Mouse (Mus musculus) liver, embryonic 11.5 days (tissue): ENCODE results near the gene Gm15557. TPM values are rescaled to one million over a fixed set of nuclear protein-coding genes. Genes with fewer than 3 reads are reported as not detected.

ENCODE experiments used
- ATAC-seq: fragments of 200-750 bp; cut with Nextera tagmentation; replicated peaks from 2 replicates; pipeline ENCODE4 v1.8.0; 2017; ENCODE audit warnings: moderate number of reproducible peaks, mild to moderate bottlenecking, moderate TSS enrichment, moderate library complexity; ENCODE audit not compliant: low FRiP score
- DNase-seq: peaks from one replicate; pipeline ENCODE4 v3.0.0-alpha.2; 2017; ENCODE audit warnings: low spot score
- H3K27ac ChIP-seq: fragments of 300-500 bp; sonication (generic); 2 replicates; pipeline ENCODE4 v1.5.1; 2014; ENCODE audit warnings: mild to moderate bottlenecking, low read depth, low read length, control low read depth
- H3K27me3 ChIP-seq: fragments of 300-500 bp; sonication (generic); replicated peaks from 2 replicates; pipeline ENCODE4 v1.6.1; 2014; ENCODE audit warnings: low read length, mixed read lengths; ENCODE audit not compliant: control insufficient read depth, insufficient read depth
- H3K36me3 ChIP-seq: fragments of 300-500 bp; sonication (generic); 2 replicates; pipeline ENCODE4 v1.6.1; 2014; ENCODE audit warnings: mild to moderate bottlenecking, low read length, moderate library complexity, mixed read lengths; ENCODE audit not compliant: control insufficient read depth, insufficient read depth
- H3K4me1 ChIP-seq: fragments of 300-500 bp; sonication (generic); replicated peaks from 2 replicates; pipeline ENCODE4 v1.6.1; 2014; ENCODE audit warnings: low read length, mixed read lengths; ENCODE audit not compliant: control insufficient read depth, insufficient read depth
- H3K4me2 ChIP-seq: fragments of 300-500 bp; sonication (generic); 2 replicates; pipeline ENCODE4 v1.6.1; 2014; ENCODE audit warnings: mild to moderate bottlenecking, control low read depth, moderate library complexity
- H3K4me3 ChIP-seq: fragments of 300-500 bp; sonication (generic); 2 replicates; pipeline ENCODE4 v1.5.1; 2014; ENCODE audit warnings: low read depth, low read length, control low read depth
- H3K9ac ChIP-seq: fragments of 300-500 bp; sonication (generic); 2 replicates; pipeline ENCODE4 v1.6.1; 2014; ENCODE audit warnings: low read depth, low read length, control low read depth
- H3K9me3 ChIP-seq: fragments of 300-500 bp; sonication (generic); 2 replicates; pipeline ENCODE4 v1.6.1; 2016; ENCODE audit warnings: low read length, inconsistent platforms, mixed read lengths; ENCODE audit not compliant: control insufficient read depth
- WGBS: fragments of 180-500 bp; shearing (Covaris S2); extraction: QIAGEN DNeasy Blood & Tissue Kit; methylation state at CpG from one replicate; pipeline ENCODE4 v1.1.7; 2014; 5-methylcytosine and 5-hydroxymethylcytosine counted together
- polyA plus RNA-seq: library from polyadenylated mRNA; unstranded; fragments of >200 nt; fragmentation: Nextera tagmentation; extraction: Ambion mirVana; gene quantifications from 2 replicates; pipeline ENCODE4 v1.2.1, GENCODE M21; 2014

The Gm15557 gene
- polyA plus RNA-seq, 1 experiment from 2014 or later, result not detected

GRCm38 (mm10) chr2:155928711-155929345, 11.7 kb upstream of the Gm15557 start:
- Histone ChIP-seq H3K27me3 (no peaks in the 10 kb centered on the region), H3K27ac (0 out of 2 replicates have a peak overlapping the region, but pooled peaks have one; percentile 94), H3K36me3 (peaks cover 7% of the 10 kb centered on the region; the same call in 1 of the 2 replicates), H3K4me1 (peaks cover 12% of the 10 kb centered on the region), H3K4me2 (peak overlapping the region; percentile 76), H3K4me3 (peak overlapping the region; percentile 74), H3K9ac (peak overlapping the region; percentile 80), H3K9me3 (no peaks in the 10 kb centered on the region)
- ATAC-seq (no peak), DNase-seq (no peak)
- 73% methylated on average over 7 of the region's 7 CpGs for WGBS

GRCm38 (mm10) chr2:155929531-155930442, 10.7 kb upstream of the Gm15557 start, which contains the start of gene Uqcc1:
Gene Uqcc1, minus strand, starts transcription at chr2:155930310.
- no peaks in the 10 kb centered on the region for H3K9me3 ChIP-seq
- H3K4me1 ChIP-seq, result peaks cover 12% of the 10 kb centered on the region
- peaks cover 5% of the 10 kb centered on the region; the same call in 1 of the 2 replicates for H3K36me3 ChIP-seq
- peak within 1 kb of the TSS; percentile 80 for H3K9ac ChIP-seq
- peak; percentile 89 for DNase-seq
- peak within 1 kb of the TSS; percentile 74 for H3K4me3 ChIP-seq
- H3K27ac ChIP-seq, result peak within 1 kb of the TSS; percentile 94
- peak within 1 kb of the TSS; percentile 76 for H3K4me2 ChIP-seq
- no peaks in the 10 kb centered on the region for H3K27me3 ChIP-seq
- under 1% methylated on average over 38 of the region's 38 CpGs for WGBS
- ATAC-seq, result peak; percentile 95

DNA sequence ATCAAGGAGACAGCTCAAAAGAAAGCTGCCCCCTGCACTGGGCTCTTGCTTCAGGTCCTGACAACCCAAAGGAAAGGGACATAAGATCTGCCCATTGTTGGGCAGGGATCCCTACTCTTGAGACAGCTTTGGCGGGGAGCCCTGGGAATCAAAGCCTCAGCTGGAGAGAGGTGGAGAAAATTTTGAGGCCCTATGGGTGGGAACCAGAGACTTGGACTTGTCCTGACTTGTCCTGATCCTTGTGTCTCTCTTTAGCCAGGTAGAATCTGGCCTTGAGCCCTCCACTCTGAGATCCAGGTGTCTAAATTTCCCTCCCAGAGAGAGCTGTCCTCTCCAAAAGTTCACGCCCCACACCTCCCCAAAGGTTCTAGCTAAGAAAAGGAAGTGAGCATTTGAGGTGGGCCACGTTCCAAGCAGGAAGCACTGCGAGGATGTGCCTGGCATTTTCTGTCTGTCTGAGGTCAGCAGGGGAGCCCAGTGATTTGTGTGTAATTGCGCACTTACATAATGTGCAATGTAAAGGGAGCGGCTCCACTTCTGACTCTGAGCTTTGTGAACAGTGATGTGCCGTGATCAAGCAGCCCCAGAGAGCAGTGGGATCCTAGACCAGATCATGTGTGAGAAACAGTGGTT, 515 bp upstream of the Gm15557 start:
- no peak overlapping the region for H3K4me3 ChIP-seq
- no peak overlapping the region for H3K9ac ChIP-seq
- no peaks in the 10 kb centered on the region for H3K27me3 ChIP-seq
- 72% methylated on average over 7 of the region's 7 CpGs for WGBS
- H3K4me2 ChIP-seq, result no peak overlapping the region
- H3K36me3 ChIP-seq, result no peaks in the 10 kb centered on the region
- H3K4me1 ChIP-seq, result 0 out of 2 replicates have a peak, but pooled peaks cover 6% of the 10 kb centered on the region
- DNase-seq, result no peak
- H3K27ac ChIP-seq, result no peak overlapping the region
- H3K9me3 ChIP-seq, result no peaks in the 10 kb centered on the region
- ATAC-seq, result no peak

GRCm38 (mm10) chr2:155941697-155942442, 1.3 kb downstream of the Gm15557 start:
- Histone ChIP-seq H3K4me1 (0 out of 2 replicates have a peak, but pooled peaks cover 6% of the 10 kb centered on the region), H3K9me3 (no peaks in the 10 kb centered on the region), H3K27ac (no peak overlapping the region), H3K4me2 (no peak overlapping the region), H3K27me3 (no peaks in the 10 kb centered on the region), H3K9ac (no peak overlapping the region), H3K4me3 (no peak overlapping the region), H3K36me3 (no peaks in the 10 kb centered on the region)
- WGBS, result 88% methylated on average over 40 of the region's 40 CpGs
- DNase-seq (no peak), ATAC-seq (no peak)

DNA sequence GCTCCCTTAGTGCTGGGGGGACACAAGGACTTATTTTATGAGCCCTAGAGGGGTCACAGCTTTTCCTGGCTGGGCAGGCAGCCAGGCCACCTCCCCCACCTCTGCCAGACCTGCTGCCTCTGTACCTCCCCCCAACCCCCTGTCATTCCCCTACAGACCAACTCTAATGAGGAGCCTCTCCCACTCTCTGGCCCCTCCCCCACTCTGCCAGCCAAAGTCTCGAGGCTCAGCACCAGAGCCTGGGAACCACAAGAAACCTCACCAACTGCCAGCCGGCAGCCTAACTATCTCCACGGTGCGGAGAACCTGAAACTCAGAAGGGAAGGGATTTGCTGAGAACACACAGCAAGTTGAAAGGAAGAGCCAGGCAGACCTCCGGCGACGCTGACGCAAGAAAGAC, 2.9 kb downstream of the Gm15557 start:
- Histone ChIP-seq H3K4me1 (peaks cover 6% of the 10 kb centered on the region), H3K27me3 (no peaks in the 10 kb centered on the region), H3K4me3 (no peak overlapping the region), H3K27ac (no peak overlapping the region), H3K9me3 (no peaks in the 10 kb centered on the region), H3K36me3 (no peaks in the 10 kb centered on the region), H3K9ac (0 out of 2 replicates have a peak overlapping the region, but pooled peaks have one; percentile 25), H3K4me2 (peak overlapping the region; percentile 50)
- WGBS, result 9% methylated on average over 8 of the region's 8 CpGs
- ATAC-seq (no peak), DNase-seq (no peak)

DNA sequence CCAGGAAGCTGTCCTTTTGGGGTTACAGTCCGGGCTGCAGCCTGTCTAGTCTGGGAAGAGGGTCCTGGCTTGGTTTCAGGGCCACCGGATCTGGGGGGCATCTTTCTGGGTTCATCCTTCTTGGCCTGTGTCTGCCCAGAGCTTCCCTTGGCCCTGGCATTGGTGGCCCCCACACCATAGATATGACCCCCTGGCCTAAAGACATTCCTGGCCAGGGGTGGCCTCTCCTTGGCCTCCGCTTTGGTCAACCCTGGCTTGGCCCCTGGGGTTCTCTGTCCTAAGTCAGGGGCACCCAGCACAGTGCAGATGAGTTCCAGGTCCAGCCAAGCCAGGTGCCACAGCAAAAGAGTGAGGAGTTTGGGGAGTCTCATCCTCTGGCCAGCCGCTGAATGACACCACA, 4.2 kb downstream of the Gm15557 start:
- Histone ChIP-seq H3K4me3 (no peak overlapping the region), H3K4me2 (no peak overlapping the region), H3K9ac (no peak overlapping the region), H3K4me1 (peaks cover 6% of the 10 kb centered on the region), H3K9me3 (no peaks in the 10 kb centered on the region), H3K27ac (no peak overlapping the region), H3K36me3 (no peaks in the 10 kb centered on the region), H3K27me3 (no peaks in the 10 kb centered on the region)
- 83% methylated on average over 4 of the region's 4 CpGs for WGBS
- DNase-seq (no peak), ATAC-seq (no peak)

- no peak for DNase-seq
- Histone ChIP-seq H3K4me1 (peaks cover 6% of the 10 kb centered on the region), H3K27ac (no peak within 1 kb of the TSS), H3K4me2 (no peak within 1 kb of the TSS), H3K9ac (no peak within 1 kb of the TSS), H3K4me3 (no peak within 1 kb of the TSS), H3K36me3 (no peaks in the 10 kb centered on the region), H3K9me3 (no peaks in the 10 kb centered on the region), H3K27me3 (no peaks in the 10 kb centered on the region)
- no peak for ATAC-seq
- 63% methylated on average over 13 of the region's 13 CpGs for WGBS
Measured at GRCm38 (mm10) chr2:155945124-155945523, 4.6 kb downstream of the Gm15557 start, which contains the start of gene Gdf5. Gene Gdf5, minus strand, starts transcription at chr2:155945367.

DNA sequence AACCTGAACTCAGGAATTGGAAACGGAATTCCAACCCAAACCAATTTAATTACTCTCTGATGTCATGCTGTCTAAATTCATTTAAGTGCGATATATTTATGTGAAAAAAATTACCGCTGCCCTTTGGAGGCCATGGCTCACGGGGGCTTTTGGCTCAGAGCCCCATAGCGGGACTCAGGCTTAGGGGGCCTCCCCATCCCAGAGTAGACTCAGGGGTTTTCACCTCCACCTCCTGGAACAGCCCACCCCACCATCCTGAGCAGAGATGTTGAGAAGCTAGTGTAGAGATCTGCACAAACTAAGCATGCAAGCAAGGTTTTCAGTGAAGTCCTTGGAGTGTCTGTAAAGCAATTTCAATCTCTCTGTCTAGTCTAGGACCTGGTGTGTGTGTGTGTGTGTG, 5.1 kb downstream of the Gm15557 start:
- Histone ChIP-seq H3K27me3 (no peaks in the 10 kb centered on the region), H3K4me3 (no peak overlapping the region), H3K36me3 (no peaks in the 10 kb centered on the region), H3K27ac (no peak overlapping the region), H3K4me2 (no peak overlapping the region), H3K9me3 (no peaks in the 10 kb centered on the region), H3K4me1 (peaks cover 6% of the 10 kb centered on the region), H3K9ac (no peak overlapping the region)
- ATAC-seq (no peak), DNase-seq (no peak)
- WGBS, result 81% methylated on average over 5 of the region's 5 CpGs
